Mouse (Mus musculus) adrenal gland, postnatal 10 days (tissue): ENCODE measurements around the gene Dynlt1c. TPM values are rescaled to one million over a fixed set of nuclear protein-coding genes. Genes with fewer than 3 reads are reported as not detected.
"Not testable (repeated sequence)": the region's sequence is repeated elsewhere in the genome, so short reads cannot be mapped to it uniquely, and the experiment has no call there.

ENCODE experiments used
- DNase-seq: peaks from one replicate; pipeline ENCODE4 v3.0.0; 2021; ENCODE audit warnings: mixed read lengths
- long read RNA-seq, 2 experiments: library from polyadenylated mRNA; stranded (forward); transcript quantifications; one replicate each; pipeline ENCODE4 v2.0.0; 2021
- total RNA-seq, 2 experiments: library from RNA; stranded (reverse); gene quantifications; 2 replicates each; pipeline ENCODE4 v1.2.3; 2021

Gene Dynlt1c
- total RNA-seq, result 10 to 100 TPM in 1 of 2 experiments, 1 to 10 TPM in 1; 6.1 to 12.0 TPM
- long read RNA-seq, experiment 1, transcript Dynlt1c-201 (5 exons, 2,589 nt), result major isoform, 123 of 159 reads
- long read RNA-seq, experiment 1, partial matches to known transcripts, result 26 of 159 reads
- long read RNA-seq, experiment 1, other reads (novel, unspliced or antisense), result 10 of 159 reads
- long read RNA-seq, experiment 2, transcript Dynlt1c-201 (5 exons, 2,589 nt), result major isoform, 110 of 162 reads
- long read RNA-seq, experiment 2, partial matches to known transcripts, result 1 of 162 reads
- long read RNA-seq, experiment 2, other reads (novel, unspliced or antisense), result 49 of 162 reads

DNA sequence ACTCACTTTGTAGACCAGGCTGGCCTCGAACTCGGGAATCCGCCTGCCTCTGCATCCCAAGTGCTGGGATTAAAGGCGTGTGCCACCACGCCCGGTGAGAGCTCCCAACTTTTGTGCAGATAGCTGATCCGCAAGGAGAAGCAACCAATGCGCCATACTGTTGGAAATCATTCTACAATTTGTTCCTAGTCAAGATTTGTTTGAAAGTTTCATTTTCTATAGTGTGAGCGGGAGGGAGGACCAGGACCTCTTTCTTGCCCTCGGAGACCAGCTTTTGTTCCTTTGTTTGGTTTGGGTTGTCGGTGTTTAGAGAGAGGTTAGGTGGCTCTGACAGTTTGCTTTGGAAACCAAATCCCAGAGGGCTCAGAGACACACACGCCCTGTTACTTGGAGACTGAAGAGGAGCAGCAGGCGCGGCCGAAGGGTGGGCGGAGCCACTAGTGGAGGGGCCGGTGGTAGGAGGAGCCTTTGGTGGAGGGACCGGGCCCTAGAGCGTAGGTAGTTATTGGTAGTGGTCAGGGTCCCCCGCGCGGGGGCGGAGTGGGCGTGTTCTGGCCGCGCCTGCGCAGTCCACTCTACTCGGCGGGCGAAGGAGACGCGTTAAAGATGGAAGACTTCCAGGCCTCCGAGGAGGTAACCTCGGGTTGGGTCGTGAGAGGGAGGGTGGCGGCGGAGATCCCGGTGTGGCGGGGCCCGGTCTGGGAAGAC lies at the start of gene Dynlt1c:
Gene Dynlt1c (plus strand): TSS at position 468 of the 708 bp plus-strand sequence.
- peak; percentile 80 for DNase-seq

DNA sequence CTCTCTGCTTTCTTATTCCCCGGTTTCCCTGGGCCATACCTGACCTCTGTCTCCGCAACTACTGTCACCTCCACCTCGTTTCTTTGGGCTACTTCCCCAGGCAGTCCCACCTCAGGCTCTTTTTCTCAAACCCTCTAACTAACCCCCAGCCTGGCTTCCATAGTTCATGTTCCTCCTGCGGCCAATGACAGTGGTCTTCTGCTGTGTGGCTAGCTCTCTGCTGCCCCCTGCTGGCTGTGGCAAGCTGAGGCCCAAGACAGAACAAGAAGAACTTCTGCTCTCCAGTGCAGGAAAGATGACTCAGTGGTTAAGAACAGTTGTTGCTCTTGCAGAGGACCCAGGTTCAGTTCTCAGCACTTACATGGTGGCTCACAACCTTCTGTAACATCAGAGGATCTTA lies 47.7 kb upstream of the Dynlt1c start:
- DNase-seq, result not testable (repeated sequence)

DNA sequence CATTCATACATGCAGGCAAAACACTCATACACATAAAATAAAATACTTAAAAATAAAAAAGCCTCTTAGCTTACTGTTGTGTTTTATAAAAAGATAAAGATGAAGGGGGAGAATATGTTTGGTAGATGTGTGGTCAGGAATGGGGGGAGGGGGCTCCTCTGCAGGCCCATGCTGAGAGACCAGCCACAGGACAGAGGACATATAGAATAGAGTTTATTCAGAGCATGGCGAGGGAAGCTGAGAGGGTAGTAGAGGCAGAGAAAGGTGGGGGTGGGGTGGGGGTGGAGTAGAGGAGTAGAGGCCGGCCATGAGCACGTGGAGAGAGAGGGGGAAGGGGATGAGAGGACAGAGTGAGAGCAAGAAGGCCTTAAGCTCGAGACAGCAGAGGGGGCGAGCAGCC lies 47.2 kb upstream of the Dynlt1c start:
- DNase-seq, result not testable (repeated sequence)

DNA sequence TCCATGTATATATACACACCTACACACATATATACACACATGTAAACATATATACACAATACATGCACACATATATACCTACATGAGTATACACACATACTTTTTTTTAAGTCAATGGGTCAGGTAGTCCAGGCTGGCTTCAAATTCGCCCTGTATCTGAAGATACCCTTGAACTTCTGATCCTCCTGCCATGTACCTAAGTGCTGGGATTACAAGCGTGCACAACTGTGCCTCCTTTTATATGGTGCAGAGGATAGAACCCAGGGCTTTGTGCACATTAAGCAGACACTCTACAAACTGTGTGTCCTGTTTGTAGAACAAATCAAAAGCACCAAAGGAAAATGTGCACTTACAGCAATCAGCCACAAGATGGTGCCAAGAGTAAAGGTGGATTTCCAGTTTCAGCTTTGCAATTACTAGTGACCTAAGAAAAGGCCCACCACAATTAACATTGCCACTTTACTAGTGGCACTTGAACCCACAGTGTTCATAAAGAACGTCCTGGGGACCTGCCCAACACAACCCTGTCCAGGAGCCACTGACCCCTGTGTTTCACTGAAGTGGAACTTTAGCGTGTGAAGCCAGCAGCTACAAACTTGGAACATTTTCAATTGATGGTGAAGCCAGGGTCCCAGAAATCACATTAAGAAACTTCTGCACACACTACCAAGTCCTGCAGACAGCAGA lies 41.9 kb upstream of the Dynlt1c start:
- DNase-seq, result not testable (repeated sequence)

DNA sequence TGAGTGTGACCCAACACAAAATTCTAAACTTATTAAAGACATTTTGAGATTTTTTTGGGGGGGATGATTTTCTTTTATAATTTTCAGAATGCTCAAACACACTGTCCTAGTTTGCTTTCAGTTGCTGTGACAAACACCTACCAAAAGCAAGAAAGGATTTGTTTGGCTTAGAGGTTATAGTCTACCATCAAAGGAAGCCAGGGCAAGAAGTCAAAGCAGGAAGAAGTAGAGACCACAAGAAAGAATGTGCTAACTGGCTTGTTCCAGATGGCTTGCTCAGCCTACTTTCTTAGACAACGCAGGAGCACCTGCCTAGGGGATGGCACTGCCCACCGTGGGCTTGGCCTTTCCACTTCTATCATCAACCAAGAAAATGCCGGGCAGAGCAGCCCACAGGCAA lies 36.6 kb upstream of the Dynlt1c start:
- not testable (repeated sequence) for DNase-seq

DNA sequence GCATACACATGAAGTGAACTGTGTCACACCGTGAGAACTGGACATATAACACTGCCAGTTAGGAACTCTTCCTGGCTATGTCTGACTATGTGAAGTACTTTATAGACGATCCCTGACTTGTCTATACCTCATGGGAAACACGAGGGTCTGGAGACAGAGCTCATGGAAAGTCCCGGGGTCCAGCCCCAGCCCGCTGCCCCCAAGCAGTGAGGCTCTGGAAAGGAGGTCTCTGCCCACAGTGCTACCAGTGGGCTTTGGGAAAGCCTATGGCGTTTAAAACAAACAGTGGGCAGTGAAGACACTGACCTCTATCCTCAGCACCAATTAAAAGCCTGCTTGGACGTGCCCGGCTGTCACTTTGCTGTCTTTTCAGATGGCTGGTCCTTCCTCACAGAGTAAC lies 33.6 kb upstream of the Dynlt1c start:
- not testable (repeated sequence) for DNase-seq

DNA sequence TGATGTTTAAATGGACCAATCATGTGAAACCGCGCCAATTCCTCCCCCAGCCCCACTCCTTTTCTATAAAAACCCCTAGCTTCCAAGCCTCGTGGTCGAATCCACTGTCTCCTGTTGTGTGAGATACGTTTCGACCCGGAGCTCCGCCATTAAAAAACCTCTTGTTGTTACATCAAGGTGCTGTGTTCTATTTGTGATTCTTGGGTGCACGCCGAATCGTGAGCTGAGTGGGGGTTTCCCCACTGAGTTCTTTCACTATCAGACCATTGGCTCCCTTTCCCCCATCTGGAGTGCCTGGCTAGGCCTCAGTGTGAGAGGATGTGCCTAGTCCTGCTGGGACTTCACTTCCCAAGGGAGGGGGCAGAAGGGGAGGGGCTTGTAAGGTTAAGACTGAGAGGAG lies 30.2 kb upstream of the Dynlt1c start:
- not testable (repeated sequence) for DNase-seq

DNA sequence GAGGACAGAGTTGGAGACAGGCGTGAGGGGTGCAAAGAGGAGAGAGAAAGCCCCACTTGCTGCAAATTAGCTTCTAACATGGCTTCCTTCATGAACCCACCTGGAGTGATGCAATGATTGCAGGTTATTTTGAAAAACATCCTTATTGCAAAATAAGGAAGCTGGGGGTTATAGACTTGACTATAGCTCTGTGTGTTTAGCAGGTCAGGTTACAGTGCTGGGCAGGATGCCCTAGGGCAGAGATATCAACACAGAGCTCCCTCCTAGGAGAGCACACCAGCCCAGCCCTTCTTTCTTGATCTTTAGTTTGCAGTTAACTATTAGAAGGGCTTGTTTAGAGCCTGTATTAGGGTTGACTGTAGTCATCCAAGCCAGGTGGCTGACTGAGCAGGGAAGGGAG lies 29.3 kb upstream of the Dynlt1c start:
- DNase-seq, result not testable (repeated sequence)

DNA sequence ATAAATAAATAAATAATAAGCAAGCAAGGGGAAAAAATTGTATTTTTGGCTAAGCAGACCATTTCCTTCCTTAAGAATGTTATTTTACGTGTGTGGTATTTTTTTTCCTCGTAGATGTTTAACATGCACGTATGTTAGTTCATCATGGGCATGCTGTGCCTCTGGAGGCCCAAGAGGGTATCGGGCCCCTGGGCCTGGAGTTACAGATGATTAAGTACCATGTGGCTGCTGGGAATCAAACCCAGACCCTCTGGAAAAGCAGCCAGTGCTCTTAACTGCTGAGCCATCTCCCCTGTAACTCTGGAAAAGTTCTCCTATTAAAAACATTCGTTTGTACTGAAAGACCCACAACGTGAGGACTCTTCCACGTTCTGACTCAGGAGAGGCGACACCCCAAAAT lies 26.1 kb upstream of the Dynlt1c start:
- DNase-seq, result not testable (repeated sequence)

DNA sequence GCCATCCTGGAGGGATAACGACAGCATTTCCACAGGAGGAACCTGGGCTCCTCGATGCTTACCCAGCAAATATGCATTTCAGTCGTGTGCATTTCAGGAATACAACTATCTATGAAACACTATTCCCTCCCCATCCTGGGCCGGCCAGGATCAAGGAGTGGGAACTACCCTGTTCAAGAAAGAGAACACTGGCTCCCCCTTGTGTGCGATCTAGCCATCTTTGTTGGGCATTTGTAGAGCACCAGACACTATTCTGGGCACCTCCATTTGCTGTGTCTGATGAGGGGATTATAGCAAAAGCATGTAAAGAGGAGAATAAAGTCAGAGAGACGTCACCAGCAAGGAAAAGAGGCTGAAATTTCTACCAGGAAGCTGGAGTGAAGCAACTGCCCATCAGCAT lies 12.8 kb upstream of the Dynlt1c start:
- not testable (repeated sequence) for DNase-seq

DNA sequence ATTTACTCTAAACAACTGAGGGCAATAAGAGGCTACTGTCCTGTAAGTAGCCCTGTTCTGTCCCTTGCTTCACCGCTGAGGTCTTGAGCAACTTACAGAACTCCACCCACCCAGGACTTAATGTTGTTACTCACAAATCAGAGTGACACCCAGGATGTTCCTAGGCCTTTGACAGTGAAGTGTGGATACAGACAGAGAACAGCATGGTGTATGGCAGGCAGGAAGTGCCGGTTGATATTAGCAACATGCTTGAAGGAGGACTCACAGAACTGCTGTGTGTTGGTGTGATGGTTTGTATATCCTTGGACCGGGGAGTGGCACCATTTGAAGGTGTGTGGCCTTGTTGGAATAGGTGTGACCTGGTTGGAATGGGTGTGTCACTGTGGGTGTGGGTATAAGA lies 9.4 kb upstream of the Dynlt1c start:
- DNase-seq, result not testable (repeated sequence)

DNA sequence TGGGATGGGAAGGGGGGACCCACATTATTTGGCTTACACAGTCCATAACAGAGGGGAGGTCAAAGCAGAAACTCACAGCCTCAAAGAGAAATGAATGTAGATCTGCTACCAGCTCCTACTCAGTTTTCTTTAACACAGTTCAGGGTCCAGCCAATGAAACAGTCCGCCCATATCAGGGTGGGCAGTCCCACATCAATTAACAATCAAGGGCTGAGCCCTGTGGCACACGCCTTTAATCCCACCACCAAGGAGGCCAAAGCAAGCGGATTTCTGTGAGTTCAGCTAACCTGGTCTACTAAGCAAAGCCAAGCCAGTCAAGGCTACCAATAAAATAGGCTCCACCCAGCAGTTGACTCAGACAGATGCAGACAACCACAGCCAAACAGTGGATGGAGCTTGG lies 7.6 kb upstream of the Dynlt1c start:
- DNase-seq, result not testable (repeated sequence)

DNA sequence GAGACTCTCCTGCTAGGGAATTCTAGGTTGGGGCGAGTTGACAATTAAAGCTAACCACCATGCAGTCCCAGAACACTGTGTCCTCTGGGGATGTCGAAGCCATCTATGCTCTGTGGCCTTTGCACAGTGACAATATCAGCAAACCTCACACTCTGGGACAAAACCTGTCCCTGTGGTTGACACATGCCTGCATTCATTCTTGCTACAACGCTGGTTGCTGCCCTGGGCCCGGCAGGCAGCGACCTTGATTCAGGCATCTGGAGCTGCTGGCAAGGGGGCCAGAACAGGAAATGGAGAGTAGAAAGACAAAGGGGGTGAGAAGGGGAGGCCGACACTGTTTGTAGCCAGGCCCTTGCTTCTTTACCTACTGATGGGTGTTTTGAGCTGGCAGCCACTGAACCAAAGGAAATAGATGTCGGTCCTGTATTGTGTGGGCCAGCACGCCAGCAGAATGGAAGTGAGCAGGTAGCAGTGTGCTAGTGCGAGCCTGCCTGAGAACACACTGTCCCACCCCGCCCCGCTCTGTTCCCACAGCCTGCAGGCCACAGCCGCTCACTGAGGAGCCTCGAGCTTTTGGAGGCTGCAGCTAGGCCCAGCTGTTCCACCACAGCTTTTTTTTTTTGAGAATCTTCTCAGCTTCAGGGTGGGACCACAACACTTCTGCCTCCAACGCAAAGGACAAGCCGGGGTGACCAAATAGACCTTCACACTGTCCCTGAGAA lies 5.5 kb upstream of the Dynlt1c start:
- peak; percentile 54 for DNase-seq

DNA sequence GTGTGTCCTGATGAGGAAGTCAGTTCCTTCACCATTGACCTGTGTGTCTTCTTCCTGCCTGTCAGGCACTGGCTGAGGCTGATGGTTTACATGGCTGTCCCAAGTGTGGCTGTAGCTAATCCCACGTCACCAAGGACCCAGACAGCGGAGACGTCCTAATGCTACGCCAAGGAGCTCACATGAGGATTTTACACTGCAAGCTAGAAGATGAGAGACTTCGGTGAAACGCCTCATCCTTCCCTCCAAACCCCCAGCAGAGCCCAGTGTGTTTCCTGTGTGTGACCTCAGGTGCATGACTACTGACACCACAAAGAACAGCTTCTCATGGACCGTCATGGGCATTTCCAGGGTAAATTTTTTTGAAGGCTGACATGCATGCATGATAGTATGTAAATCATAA lies 3.1 kb upstream of the Dynlt1c start:
- DNase-seq, result not testable (repeated sequence)

DNA sequence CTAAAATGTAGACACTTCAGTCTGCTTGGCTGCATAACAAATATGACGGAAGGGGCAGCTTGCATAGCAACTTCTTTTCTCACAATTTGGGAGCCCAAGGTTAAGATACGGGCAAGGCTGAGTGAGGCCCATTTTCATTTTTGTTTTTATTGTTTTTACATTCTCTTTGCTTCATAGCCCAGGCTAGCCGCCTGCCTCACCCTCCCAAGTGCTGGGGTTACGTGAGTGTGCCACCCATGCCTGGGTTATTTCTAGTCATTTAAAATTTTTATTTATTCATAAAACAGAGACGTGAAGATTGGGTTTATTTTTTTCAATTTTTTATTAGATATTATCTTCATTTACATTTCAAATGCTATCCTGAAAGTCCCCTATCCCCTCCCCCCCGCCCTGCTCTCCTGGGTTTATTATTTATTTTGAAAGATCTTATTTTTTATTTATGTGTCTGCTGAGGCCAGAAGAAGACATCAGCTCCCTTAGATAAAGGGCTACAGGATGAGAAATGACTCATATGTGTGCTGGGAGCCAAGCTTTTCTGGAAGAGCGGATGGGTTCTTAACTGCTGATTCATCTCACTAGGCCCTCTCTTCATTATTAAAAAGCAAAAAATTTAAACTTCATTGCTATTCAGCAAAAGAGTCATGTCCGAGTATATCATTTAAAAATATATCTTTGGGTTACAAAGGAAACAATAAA lies 1.1 kb upstream of the Dynlt1c start:
- peak; percentile 42 for DNase-seq

DNA sequence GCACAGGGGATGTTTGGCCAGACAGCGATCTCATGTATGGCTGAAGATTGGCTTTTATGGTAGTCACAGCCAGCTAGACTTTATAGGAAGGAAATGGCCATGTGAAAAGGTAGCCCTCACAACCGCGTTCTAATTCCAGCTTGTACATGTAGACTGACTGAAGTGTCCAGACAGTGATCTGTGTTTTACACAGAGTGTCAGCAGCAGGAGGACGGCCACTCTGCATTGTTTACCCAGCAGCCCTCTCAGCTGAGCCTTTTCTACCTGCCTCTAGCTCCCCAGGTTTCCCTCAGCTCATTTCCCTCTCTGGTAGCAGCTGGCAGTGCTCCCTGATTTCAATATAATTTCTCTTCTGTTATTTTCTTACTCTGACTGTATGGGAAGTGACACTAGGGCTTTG lies 734 bp downstream of the Dynlt1c start:
- DNase-seq, result not testable (repeated sequence)

DNA sequence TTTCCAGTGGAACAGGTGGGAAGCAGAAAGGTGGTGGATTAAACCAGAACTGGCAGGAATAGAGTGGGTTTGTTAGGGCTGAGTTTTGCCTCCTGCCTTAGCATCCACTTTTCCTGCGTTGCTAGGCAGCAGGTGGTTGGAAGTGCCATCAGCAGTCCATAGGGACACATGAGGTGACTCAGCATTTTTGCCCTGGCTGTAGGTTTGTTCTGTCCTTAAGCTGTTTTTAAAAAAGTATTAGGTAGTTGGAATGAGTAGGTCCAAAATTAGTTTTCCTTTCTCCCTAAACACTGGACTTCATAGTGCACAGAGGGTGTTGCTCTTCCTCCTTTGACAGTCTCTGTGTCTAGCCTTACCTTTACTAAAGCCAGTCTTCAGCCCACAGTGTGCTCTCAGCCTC lies 3.9 kb downstream of the Dynlt1c start:
- not testable (repeated sequence) for DNase-seq

DNA sequence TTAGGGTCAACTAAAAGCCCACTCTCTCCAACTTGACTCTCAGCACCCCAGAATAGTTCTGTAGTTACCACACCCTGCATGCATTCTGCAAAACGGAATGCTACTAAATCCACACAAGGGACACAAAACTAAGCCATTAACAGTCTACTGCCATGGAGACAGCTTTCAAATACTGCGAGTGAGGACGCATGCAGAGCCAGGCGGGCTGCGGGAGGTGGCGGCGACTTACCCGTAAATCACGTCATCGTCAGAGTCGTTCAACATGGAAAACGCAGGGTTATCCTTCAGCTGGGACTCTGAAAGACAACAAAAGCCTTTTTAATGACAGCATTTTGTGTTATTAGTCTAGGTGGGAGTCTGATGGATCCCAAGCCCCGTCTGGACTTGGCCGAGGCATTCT lies 12.1 kb downstream of the Dynlt1c start:
- DNase-seq, result not testable (repeated sequence)

DNA sequence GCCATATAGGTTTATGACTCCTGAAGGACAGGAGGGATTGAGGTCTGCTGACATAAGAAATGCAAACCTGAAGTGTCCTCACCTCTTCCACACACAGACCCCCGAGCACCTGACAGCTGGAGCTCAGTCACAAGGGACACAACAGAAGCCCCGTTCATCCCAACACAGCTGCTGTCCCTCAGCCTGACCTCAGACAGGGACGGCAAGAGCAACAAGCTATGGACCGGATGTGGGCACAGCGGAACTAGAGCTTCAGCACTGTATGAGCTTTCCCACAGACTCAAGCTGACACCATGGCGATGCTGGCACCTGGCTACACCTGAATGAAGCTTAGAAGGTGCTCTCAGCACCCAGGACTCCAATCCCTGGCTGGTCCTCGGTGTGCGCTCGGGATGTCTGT lies 12.8 kb downstream of the Dynlt1c start:
- DNase-seq, result not testable (repeated sequence)

DNA sequence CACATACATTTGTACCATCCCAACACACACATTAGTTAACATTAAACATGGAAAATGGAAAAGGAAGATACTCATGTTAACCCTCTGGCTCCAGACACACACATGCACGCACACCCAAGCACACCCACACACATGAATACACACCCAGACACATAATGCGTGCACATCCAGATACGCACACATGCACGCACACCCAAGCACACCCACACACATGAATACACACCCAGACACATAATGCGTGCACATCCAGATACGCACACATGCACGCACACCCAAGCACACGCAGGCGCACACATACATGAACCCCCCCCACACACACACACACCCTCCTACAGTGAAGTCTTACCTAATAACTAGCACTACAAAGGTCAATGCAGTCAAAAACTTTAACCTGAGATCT lies 15.3 kb downstream of the Dynlt1c start:
- DNase-seq, result not testable (repeated sequence)

DNA sequence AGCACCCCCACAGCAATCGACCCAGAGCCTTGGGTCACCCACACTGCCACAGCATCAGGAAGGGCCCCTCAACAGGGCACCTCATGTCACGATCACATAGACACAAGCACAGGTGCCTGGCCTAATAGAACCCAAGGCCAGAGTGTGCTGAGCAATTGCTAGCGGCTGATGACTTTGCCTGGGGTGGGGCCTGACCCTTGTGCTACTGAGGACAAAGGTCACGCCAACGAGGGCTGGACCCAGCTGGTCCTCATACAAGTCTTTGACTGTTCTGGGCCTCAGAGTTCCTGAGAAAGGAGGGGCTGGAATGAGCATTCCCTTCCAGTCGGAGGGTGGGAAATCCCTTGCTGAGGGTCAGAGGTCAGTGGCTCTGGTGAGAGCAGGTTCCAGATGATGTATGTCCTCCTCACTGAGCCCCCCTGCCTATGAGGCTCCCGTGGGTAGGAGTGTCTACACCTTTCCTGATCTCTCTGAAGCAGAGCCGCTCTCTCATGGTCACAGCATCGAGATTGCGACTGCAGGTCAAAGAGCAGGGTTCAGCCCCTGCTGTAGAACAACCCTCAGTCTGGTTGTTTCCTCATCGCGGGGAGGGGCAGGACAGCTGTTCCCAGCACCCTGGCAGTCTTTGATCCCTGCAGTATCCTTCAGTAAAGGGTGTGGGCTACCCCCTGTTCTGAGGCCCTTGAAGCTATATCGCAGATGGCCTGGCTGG lies 16.4 kb downstream of the Dynlt1c start:
- not testable (repeated sequence) for DNase-seq
